Mouse (Mus musculus): Measurements from ENCODE around the gene Ncoa3. TPM values are rescaled to one million over a fixed set of nuclear protein-coding genes. Genes with fewer than 3 reads are reported as not detected.
"Not testable (repeated sequence)": the region's sequence is repeated elsewhere in the genome, so short reads cannot be mapped to it uniquely, and the experiment has no call there.

Gene Ncoa3
- total RNA-seq, 1 experiment from 2014 or later, result 73.0 TPM

- ATAC-seq (replicated peaks; ENCODE audit: insufficient number of reproducible peaks, low FRiP score, low TSS enrichment, poor library complexity, severe bottlenecking), result not testable (repeated sequence)
Observed at GRCm38 (mm10) chr2:166084964-166085363, 92.5 kb downstream of the Ncoa3 start.

DNA sequence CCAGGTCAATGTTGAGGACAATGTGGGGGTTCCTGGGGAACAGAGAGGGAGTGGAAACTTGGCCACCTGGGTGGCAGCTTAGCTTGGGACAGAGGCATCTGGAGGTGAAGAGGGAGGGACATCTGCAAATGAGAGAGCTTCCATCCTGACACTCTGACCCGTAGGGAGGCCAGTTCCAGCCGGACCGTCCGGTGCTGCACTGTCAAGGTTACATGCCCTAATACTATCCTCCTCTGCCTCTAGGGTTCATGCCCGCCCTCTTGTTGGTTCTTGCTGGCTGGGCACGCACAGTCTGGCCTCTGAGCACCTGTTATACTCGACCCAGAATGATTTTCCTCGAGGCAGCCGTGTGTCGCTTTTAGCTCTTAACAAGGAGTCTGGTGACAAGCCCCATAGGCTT lies 93.3 kb downstream of the Ncoa3 start:
- ATAC-seq (replicated peaks; ENCODE audit: insufficient number of reproducible peaks, low FRiP score, low TSS enrichment, poor library complexity, severe bottlenecking), result no peak

DNA sequence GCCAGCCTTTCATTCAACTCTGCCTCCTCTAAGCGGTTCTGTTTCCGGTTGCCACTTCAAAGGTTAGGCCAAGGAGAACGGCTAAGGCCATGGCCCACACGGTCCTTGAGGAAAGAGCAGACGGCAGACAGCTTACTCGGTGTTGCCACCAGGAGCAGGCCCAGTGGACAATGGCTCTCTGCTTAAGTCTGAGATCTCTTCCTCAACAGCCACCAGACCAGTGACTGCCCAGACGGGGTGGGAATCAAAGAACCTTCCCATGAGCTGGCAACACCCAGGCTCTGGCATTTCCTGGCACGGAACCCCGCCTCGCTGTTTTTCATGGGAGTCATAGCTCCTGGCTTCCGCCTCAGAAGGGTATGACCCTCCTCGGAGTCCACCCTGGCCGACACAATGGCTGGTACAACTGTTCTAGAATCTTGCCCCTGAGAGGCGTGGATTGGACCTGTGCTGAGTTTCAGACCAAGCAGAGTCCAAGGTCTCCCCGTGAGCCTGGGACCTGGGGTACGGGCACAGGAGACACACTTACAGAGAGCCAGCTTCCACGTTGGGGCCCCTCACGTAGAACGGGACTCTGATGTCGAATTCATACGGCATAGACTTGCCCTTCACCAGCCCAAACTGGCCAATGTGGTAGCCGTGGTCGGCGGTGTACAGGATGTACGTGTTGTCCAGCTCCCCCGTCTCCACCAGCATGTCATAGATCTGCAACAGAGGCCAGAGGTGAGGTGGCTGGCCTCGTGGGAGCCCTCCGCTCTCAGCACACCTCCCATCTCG lies 94.2 kb downstream of the Ncoa3 start:
- ATAC-seq (replicated peaks; ENCODE audit: insufficient number of reproducible peaks, low FRiP score, low TSS enrichment, poor library complexity, severe bottlenecking), result no peak

DNA sequence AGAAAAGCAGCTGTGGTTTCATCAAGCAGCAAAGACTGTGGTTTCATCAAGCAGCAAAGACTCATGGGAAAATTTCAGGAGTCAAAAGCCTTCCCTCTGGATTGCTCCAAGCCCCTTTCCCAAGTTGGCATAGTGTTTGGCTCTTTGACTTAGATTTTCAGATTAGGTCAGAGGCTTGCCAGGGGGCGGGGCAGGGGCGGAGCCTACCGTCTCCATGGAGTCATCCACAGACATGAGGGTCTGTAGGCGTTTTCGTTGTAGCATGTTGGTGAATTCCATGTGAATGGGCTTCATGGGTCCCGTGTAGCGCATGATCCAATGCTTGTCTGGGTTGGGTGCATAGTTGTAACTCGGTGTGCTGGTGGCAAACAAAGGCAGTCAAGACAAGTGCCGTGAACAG lies 96.6 kb downstream of the Ncoa3 start:
- no peak for ATAC-seq (replicated peaks; ENCODE audit: insufficient number of reproducible peaks, low FRiP score, low TSS enrichment, poor library complexity, severe bottlenecking)

GRCm38 (mm10) chr2:166090131-166090581 lies 97.7 kb downstream of the Ncoa3 start:
- ATAC-seq (replicated peaks; ENCODE audit: insufficient number of reproducible peaks, low FRiP score, low TSS enrichment, poor library complexity, severe bottlenecking), result no peak

- ATAC-seq (replicated peaks; ENCODE audit: insufficient number of reproducible peaks, low FRiP score, low TSS enrichment, poor library complexity, severe bottlenecking), result no peak
Observed at GRCm38 (mm10) chr2:166091599-166091998, 99.2 kb downstream of the Ncoa3 start.

- ATAC-seq (replicated peaks; ENCODE audit: insufficient number of reproducible peaks, low FRiP score, low TSS enrichment, poor library complexity, severe bottlenecking), result no peak
Observed at GRCm38 (mm10) chr2:166092412-166092811, 100.0 kb downstream of the Ncoa3 start.

DNA sequence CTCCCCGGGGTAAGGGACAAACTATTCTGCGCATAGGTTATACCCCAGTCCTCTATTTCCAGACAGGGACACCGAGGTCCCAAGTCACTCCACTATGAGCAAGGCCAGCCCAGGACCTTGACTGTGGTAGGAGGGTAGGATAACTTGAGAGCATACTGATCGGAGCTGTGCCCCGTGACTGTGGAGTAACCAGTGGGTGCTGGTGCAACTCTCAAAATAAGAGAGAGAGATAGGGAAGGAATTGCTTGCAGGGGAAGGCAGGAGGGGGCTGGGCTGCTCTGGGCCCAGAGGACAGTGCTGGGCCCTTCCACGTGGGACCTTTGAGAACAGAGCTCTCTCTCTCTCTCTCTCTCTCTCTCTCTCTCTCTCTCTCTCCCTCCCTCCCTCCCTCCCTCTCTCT lies 103.9 kb downstream of the Ncoa3 start:
- no peak for ATAC-seq (replicated peaks; ENCODE audit: insufficient number of reproducible peaks, low FRiP score, low TSS enrichment, poor library complexity, severe bottlenecking)

DNA sequence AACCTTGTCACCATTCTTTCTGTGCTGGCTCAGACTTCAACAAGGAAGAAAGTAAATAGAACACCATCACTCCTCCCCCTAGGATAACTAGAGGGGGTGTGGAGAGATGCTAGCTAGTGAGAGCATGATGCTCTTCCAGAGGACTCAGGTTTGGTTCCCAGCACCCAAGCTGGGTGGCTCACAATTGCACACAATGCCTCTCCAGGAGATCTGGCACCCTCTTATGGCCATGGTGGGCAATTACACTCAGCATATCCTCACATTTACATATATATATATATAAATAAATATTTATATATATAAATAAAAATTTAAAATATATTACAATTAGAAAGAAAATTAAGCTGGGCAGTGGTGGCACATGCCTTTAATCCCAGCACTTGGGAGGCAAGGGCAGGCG lies 104.4 kb downstream of the Ncoa3 start:
- ATAC-seq (replicated peaks; ENCODE audit: insufficient number of reproducible peaks, low FRiP score, low TSS enrichment, poor library complexity, severe bottlenecking), result no peak

DNA sequence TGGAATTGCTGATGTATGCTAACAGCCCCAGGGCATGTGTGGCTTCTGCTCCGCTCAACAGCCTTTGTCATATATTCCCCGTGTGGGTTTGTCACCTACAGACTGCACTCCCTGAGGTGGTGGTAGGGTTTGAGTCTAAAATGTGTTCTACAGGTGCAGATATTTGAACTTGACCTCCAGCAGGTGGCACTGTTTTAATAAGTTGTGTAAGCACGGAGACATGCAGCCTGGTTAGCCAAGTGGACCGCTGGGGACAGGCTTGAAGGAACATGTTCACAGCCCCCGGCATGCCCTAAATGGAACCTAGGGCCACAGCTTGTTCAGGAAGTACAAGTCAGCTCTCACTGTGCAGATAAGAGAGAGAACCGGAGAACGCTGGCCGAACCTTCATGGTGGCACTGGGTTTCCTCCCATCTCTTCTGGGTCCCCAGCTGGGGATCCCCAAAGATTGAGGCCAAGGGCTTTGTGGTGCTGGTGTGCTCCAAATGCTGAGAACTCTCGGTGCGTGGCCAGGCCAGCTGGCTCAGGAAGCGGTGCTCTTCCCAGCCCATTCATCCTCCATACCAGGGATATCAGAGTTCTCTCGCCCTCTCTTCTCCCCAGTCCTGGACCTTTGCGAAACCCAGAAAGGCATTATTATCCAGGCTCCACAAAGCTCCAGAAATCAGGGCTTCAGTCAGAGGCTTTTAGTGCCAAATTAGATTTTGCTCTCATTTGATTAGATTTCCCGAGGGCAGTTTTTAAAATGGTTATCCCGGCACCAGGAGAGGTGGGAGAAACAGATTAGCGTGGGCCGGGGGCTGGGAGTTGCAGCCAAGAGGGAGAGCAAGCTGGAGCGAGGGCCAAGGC lies 105.2 kb downstream of the Ncoa3 start:
- peak; percentile 40; the same call in 1 of the 2 replicates for ATAC-seq (replicated peaks; ENCODE audit: insufficient number of reproducible peaks, low FRiP score, low TSS enrichment, poor library complexity, severe bottlenecking)

- ATAC-seq (replicated peaks; ENCODE audit: insufficient number of reproducible peaks, low FRiP score, low TSS enrichment, poor library complexity, severe bottlenecking), result no peak
Observed at GRCm38 (mm10) chr2:166098292-166098933, 106.0 kb downstream of the Ncoa3 start.

GRCm38 (mm10) chr2:166100309-166101262 lies 108.2 kb downstream of the Ncoa3 start:
- ATAC-seq (replicated peaks; ENCODE audit: insufficient number of reproducible peaks, low FRiP score, low TSS enrichment, poor library complexity, severe bottlenecking), result 0 out of 2 replicates have a peak, but pooled peaks have one; percentile 37

GRCm38 (mm10) chr2:166102893-166103292 lies 110.5 kb downstream of the Ncoa3 start:
- no peak for ATAC-seq (replicated peaks; ENCODE audit: insufficient number of reproducible peaks, low FRiP score, low TSS enrichment, poor library complexity, severe bottlenecking)

DNA sequence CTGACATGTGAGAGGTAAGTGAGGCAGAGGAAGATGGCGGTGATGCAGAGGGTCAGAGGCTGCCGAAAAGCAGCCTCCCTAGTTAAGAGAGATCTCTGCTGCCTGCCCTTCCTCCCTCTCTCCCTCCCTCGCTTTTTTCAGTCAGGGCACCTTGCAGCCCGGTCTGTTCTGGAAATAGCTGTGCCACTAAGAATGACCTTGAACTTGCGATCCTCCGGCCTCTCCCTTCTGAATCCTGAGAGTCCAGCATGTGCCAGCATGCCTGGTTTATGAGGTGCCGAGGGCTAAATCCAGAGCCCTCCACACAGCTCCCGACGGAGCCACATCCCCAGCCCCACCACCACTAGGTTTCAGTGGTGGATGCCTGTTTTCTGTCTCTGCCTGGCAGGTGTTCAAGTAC lies 113.5 kb downstream of the Ncoa3 start:
- ATAC-seq (replicated peaks; ENCODE audit: insufficient number of reproducible peaks, low FRiP score, low TSS enrichment, poor library complexity, severe bottlenecking), result no peak

GRCm38 (mm10) chr2:166106631-166107030 lies 114.2 kb downstream of the Ncoa3 start:
- ATAC-seq (replicated peaks; ENCODE audit: insufficient number of reproducible peaks, low FRiP score, low TSS enrichment, poor library complexity, severe bottlenecking), result no peak

DNA sequence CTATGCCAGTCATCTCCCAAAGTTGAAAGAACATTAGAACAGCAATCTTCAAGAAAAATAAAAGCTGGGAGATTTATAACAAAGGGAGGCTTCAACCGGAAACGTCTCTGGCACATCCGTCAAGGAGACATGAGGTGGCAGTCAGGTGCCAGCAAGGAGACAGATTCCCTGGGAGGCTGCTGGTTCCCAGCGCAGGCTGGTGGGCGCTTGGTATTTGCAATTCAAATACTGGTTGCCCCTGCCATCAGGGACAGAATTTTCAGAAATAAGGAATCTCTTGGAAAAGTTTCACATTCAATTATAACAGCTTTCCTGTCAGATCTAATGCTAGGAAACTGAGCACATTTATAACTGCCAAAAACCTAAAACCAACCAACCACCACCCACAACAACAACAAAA lies 115.5 kb downstream of the Ncoa3 start:
- ATAC-seq (replicated peaks; ENCODE audit: insufficient number of reproducible peaks, low FRiP score, low TSS enrichment, poor library complexity, severe bottlenecking), result no peak

DNA sequence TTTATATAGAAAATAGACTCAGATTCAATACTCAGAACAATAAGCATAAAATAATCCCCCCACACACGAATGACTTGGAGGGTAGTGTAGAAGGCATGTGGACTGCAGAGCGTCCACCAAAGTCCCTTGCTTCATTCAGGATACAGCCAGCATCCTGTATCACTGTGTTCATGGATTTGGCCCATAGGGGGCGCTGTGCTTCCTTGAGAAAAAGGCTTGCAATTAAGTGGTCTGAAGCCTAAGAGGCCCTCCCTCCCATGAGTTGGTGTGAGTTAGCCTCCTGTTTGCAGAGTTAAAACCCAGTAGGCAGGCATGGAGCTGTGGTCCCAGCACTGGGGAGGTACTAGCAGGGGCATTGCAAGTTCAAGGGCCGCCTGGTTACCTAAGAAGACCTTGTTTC lies 115.9 kb downstream of the Ncoa3 start:
- peak; percentile 72 for ATAC-seq (replicated peaks; ENCODE audit: insufficient number of reproducible peaks, low FRiP score, low TSS enrichment, poor library complexity, severe bottlenecking)

- ATAC-seq (replicated peaks; ENCODE audit: insufficient number of reproducible peaks, low FRiP score, low TSS enrichment, poor library complexity, severe bottlenecking), result no peak
Observed at GRCm38 (mm10) chr2:166110764-166111163, 118.3 kb downstream of the Ncoa3 start.
